Mouse (Mus musculus): ENCODE measurements around the gene Ceacam16. TPM values are rescaled to one million over a fixed set of nuclear protein-coding genes. Genes with fewer than 3 reads are reported as not detected.

The Ceacam16 gene
- not detected in 2 replicates for polyA plus RNA-seq (2015; fragmentation: Nextera tagmentation; extraction: Ambion mirVana)

DNA sequence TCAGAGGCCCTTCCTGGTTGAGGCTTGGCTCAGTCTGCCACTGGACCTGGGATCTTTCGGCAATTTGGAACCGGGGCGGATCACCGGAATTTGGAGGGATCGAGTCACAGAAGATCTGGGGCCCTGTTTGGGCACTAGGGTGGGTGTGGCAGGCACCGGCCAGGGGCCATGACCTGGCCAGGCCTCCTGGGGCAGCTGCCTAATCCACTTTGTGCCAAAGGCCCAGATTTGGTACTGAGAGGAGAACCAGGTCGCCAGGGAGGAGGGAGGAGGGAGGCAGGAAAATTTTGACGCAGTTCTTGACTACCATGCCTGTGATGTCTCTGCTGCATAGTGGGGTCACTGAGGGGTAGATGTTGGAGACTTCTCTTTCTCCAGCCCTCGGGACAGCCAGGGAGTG is at the start of gene Ceacam16:
Gene Ceacam16 (minus strand): TSS at position 101 of the 400 bp plus-strand sequence.
- WGBS = 77% methylated on average over 9 of the region's 9 CpGs
- no peak within 1 kb of the TSS for H3K9ac ChIP-seq
- H3K4me1 ChIP-seq = no peaks in the 10 kb centered on the region
- no peak for ATAC-seq (ENCODE audit: borderline replicate concordance, extremely low read depth, low FRiP score, low TSS enrichment)
- H3K36me3 ChIP-seq = no peaks in the 10 kb centered on the region
- H3K9me3 ChIP-seq = no peaks in the 10 kb centered on the region
- no peaks in the 10 kb centered on the region for H3K27me3 ChIP-seq
- no peak within 1 kb of the TSS for H3K27ac ChIP-seq
- no peak within 1 kb of the TSS for H3K4me2 ChIP-seq
- H3K4me3 ChIP-seq = no peak within 1 kb of the TSS

DNA sequence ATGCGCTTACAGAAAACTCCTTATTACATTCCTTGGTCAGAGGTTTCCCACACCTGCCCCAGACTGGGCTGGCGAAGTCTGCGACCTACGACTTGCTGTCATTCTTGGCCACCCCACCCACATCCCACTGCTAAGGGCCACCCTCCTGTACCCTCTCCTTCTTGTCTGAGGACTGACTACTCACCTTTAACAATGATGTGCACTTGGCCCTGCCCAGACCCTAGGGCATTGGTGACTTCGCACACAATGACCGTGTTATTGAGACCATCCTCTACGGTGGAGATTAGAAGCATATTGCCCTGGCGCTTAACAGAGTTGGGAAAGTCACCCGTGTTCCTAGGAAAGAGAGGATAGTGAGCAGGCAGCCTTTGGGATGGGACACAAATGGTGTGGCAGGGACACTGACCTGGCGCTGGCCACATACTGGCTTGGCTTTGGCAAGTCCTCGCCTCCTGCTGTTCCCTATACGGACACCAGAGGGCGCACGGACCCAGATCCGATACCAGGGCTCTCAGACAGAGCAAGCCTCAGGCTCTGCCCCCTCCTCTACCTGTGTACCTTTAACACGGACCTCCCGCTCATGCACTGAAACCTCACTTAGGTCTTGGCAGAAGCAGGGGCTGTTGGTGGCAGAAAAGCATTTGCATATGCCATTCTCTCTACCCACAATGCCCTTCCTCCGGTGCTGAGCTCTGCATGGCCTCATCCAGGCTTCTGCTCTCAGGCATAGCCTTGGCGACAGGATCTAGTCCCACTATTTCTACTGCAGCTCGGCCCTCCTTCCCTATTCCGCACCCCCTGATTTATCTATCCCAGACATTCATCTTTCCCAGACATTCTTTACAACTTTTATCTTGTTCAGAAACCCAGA is 49.6 kb upstream of the Ceacam16 start:
- Histone ChIP-seq H3K4me3 (no peak overlapping the region), H3K36me3 (peaks cover 69% of the 10 kb centered on the region), H3K27me3 (no peaks in the 10 kb centered on the region), H3K4me1 (no peaks in the 10 kb centered on the region), H3K9me3 (no peaks in the 10 kb centered on the region), H3K27ac (no peak overlapping the region), H3K4me2 (no peak overlapping the region), H3K9ac (no peak overlapping the region)
- peak; percentile 66; the same call in 1 of the 2 replicates for ATAC-seq (ENCODE audit: borderline replicate concordance, extremely low read depth, low FRiP score, low TSS enrichment)
- 50% methylated on average over 21 of the region's 21 CpGs for WGBS

DNA sequence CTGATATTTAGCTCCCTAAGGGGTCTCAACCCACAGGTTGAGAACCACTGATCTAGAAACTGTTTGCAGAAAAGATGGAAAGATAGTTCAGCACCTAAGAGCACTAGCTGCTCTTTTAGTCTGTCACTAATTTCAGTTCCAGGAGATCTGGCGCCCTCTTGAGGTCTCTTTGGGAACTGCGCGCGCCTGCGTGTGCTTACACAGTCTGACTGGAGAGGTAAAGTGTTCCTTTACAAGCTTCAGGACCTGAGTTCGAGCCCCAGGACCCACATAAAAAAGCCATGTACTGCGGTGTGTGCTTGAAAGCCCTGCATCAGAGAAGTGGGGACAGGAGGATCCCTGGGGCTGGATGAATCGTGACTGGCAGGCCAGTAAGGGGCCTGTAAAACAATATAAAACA is 28.8 kb upstream of the Ceacam16 start:
- H3K27ac ChIP-seq = no peak overlapping the region
- no peak for ATAC-seq (ENCODE audit: borderline replicate concordance, extremely low read depth, low FRiP score, low TSS enrichment)
- H3K4me1 ChIP-seq = no peaks in the 10 kb centered on the region
- H3K4me2 ChIP-seq = no peak overlapping the region
- H3K36me3 ChIP-seq = no peaks in the 10 kb centered on the region
- no peaks in the 10 kb centered on the region for H3K27me3 ChIP-seq
- H3K9me3 ChIP-seq = no peaks in the 10 kb centered on the region
- 48% methylated on average over 8 of the region's 8 CpGs for WGBS
- no peak overlapping the region for H3K9ac ChIP-seq
- H3K4me3 ChIP-seq = no peak overlapping the region

- Histone ChIP-seq H3K4me3 (no peak within 1 kb of the TSS), H3K9me3 (no peaks in the 10 kb centered on the region), H3K4me1 (no peaks in the 10 kb centered on the region), H3K27me3 (no peaks in the 10 kb centered on the region), H3K27ac (no peak within 1 kb of the TSS), H3K9ac (no peak within 1 kb of the TSS), H3K4me2 (no peak within 1 kb of the TSS), H3K36me3 (no peaks in the 10 kb centered on the region)
- ATAC-seq (ENCODE audit: borderline replicate concordance, extremely low read depth, low FRiP score, low TSS enrichment) = no peak
- WGBS = 54% methylated on average over 7 of the region's 7 CpGs
These were observed 26.8 kb upstream of the Ceacam16 start, which contains the start of gene Ceacam19 for GRCm38 (mm10) chr7:19887849-19888248. Gene Ceacam19, minus strand, starts transcription at chr7:19887965.

DNA sequence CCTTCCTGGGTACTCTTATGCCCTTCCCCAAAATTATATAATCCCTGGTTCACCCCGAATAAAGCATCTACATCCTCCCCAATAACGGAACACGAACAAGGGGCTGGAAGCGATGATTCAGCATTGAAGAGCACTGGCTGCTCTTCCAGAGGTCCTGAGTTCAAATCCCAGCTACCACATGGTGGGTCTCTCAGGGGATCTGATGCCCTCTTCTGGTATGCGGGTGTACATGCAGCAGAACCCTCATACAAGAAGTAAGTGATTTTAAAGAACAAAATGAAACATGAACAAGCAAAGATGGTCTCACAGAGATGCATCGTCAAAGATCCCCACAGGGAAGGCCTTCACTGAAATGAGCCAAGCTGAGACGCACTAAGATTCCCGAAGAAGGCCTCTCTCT is 19.7 kb upstream of the Ceacam16 start:
- WGBS = 74% methylated on average over 8 of the region's 8 CpGs
- ATAC-seq (ENCODE audit: borderline replicate concordance, extremely low read depth, low FRiP score, low TSS enrichment) = no peak
- Histone ChIP-seq H3K4me2 (no peak overlapping the region), H3K36me3 (no peaks in the 10 kb centered on the region), H3K4me1 (peaks cover 5% of the 10 kb centered on the region; the same call in 1 of the 2 replicates), H3K9me3 (no peaks in the 10 kb centered on the region), H3K27ac (no peak overlapping the region), H3K4me3 (no peak overlapping the region), H3K9ac (no peak overlapping the region), H3K27me3 (no peaks in the 10 kb centered on the region)

GRCm38 (mm10) chr7:19876781-19877425 is 15.8 kb upstream of the Ceacam16 start:
- no peaks in the 10 kb centered on the region for H3K36me3 ChIP-seq
- H3K4me2 ChIP-seq = no peak overlapping the region
- ATAC-seq (ENCODE audit: borderline replicate concordance, extremely low read depth, low FRiP score, low TSS enrichment) = peak; percentile 60; the same call in 1 of the 2 replicates
- peaks cover 5% of the 10 kb centered on the region; the same call in 1 of the 2 replicates for H3K4me1 ChIP-seq
- H3K9ac ChIP-seq = no peak overlapping the region
- H3K27me3 ChIP-seq = no peaks in the 10 kb centered on the region
- 40% methylated on average over 14 of the region's 14 CpGs for WGBS
- no peak overlapping the region for H3K27ac ChIP-seq
- H3K4me3 ChIP-seq = no peak overlapping the region
- H3K9me3 ChIP-seq = no peaks in the 10 kb centered on the region

GRCm38 (mm10) chr7:19875948-19876682 is 15.0 kb upstream of the Ceacam16 start:
- Histone ChIP-seq H3K9me3 (no peaks in the 10 kb centered on the region), H3K36me3 (no peaks in the 10 kb centered on the region), H3K27me3 (no peaks in the 10 kb centered on the region), H3K4me2 (no peak overlapping the region), H3K9ac (no peak overlapping the region), H3K27ac (no peak overlapping the region), H3K4me3 (no peak overlapping the region), H3K4me1 (peaks cover 11% of the 10 kb centered on the region)
- ATAC-seq (ENCODE audit: borderline replicate concordance, extremely low read depth, low FRiP score, low TSS enrichment) = peak; percentile 19; the same call in 1 of the 2 replicates
- WGBS = 37% methylated on average over 13 of the region's 13 CpGs

GRCm38 (mm10) chr7:19871943-19872601 is 11.0 kb upstream of the Ceacam16 start:
- Histone ChIP-seq H3K4me3 (no peak overlapping the region), H3K36me3 (no peaks in the 10 kb centered on the region), H3K4me1 (peaks cover 13% of the 10 kb centered on the region), H3K27ac (peak overlapping the region; percentile 15; the same call in 1 of the 2 replicates), H3K4me2 (no peak overlapping the region), H3K9me3 (no peaks in the 10 kb centered on the region), H3K27me3 (no peaks in the 10 kb centered on the region), H3K9ac (no peak overlapping the region)
- WGBS = 33% methylated on average over 5 of the region's 5 CpGs
- ATAC-seq (ENCODE audit: borderline replicate concordance, extremely low read depth, low FRiP score, low TSS enrichment) = 0 out of 2 replicates have a peak, but pooled peaks have one; percentile 6

DNA sequence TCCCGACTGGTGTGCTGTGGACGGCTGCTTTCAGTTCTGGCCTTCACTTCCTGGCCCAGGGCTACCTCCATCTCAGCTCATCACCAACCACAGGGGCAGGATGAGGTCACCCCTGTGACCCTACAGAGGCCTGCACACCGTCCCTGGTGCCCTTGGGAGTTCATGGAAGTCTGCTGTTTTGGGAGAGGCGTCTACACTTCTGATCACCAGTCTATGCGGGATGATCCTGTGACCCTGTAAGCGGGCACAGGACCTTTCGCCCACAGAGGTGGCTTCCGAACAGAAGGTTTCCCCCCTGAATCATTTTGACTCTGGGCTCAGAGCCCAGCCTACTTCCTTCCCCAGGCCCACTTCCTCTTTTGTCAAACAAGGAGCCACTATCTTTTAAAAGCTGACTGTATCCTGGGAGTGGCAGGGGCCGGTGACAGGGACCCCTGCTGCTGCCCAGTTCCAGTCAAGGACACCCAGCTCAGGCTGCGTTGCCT is 10.1 kb upstream of the Ceacam16 start:
- H3K4me2 ChIP-seq = 0 out of 2 replicates have a peak overlapping the region, but pooled peaks have one; percentile 10
- no peak for ATAC-seq (ENCODE audit: borderline replicate concordance, extremely low read depth, low FRiP score, low TSS enrichment)
- H3K9me3 ChIP-seq = no peaks in the 10 kb centered on the region
- 45% methylated on average over 10 of the region's 10 CpGs for WGBS
- peak overlapping the region; percentile 19; the same call in 1 of the 2 replicates for H3K27ac ChIP-seq
- peaks cover 10% of the 10 kb centered on the region for H3K4me1 ChIP-seq
- no peaks in the 10 kb centered on the region for H3K36me3 ChIP-seq
- no peak overlapping the region for H3K4me3 ChIP-seq
- no peaks in the 10 kb centered on the region for H3K27me3 ChIP-seq
- H3K9ac ChIP-seq = no peak overlapping the region

- Histone ChIP-seq H3K4me3 (no peak overlapping the region), H3K9me3 (no peaks in the 10 kb centered on the region), H3K36me3 (no peaks in the 10 kb centered on the region), H3K27me3 (no peaks in the 10 kb centered on the region), H3K4me1 (peaks cover 8% of the 10 kb centered on the region), H3K4me2 (no peak overlapping the region), H3K9ac (no peak overlapping the region), H3K27ac (no peak overlapping the region)
- ATAC-seq (ENCODE audit: borderline replicate concordance, extremely low read depth, low FRiP score, low TSS enrichment) = no peak
- WGBS = 69% methylated on average over 16 of the region's 16 CpGs
These were observed 6.8 kb upstream of the Ceacam16 start for GRCm38 (mm10) chr7:19867751-19868399.

- Histone ChIP-seq H3K27me3 (no peaks in the 10 kb centered on the region), H3K36me3 (no peaks in the 10 kb centered on the region), H3K9me3 (no peaks in the 10 kb centered on the region), H3K4me1 (peaks cover 6% of the 10 kb centered on the region), H3K4me2 (no peak overlapping the region), H3K4me3 (no peak overlapping the region), H3K27ac (no peak overlapping the region), H3K9ac (no peak overlapping the region)
- WGBS = 77% methylated on average over 6 of the region's 6 CpGs
- no peak for ATAC-seq (ENCODE audit: borderline replicate concordance, extremely low read depth, low FRiP score, low TSS enrichment)
These were observed 5.4 kb upstream of the Ceacam16 start for GRCm38 (mm10) chr7:19866490-19866889.
